Comparison of ENCODE assay signal across 26 mouse cellular contexts in genomic region chr7:28850642-28851041, GRCm38 (mm10). TPM values are rescaled to one million over a fixed set of nuclear protein-coding genes. Genes with fewer than 3 reads are reported as not detected.
DNase-seq lines count a peak whose midpoint lies in the region; ATAC-seq and TF ChIP-seq lines count a peak whose summit lies in the region.
"Had no signal": no experiment of that assay in that cellular context is flagged by ENCODE, and none has a peak within 500 bp of the region (broad histone marks: within the 10 kb centered on the region; RNA-seq: fewer than 3 reads in every experiment).

No protein-coding gene starts in this region.

- H3K4me2 ChIP-seq in embryonic facial prominence, embryonic 14.5 days (ENCODE audit: low read depth, low read length), result no peak overlapping the region
- no peak overlapping the region for H3K4me2 ChIP-seq in embryonic facial prominence, embryonic 15.5 days (replicated peaks)
- H3K4me2 ChIP-seq in limb, embryonic 14.5 days (replicated peaks; ENCODE audit: low read depth, low read length, severe bottlenecking), result no peak overlapping the region
- H3K4me2 ChIP-seq in stomach, embryonic 16.5 days (ENCODE audit: low read depth, low read length), result no peak overlapping the region
- H3K4me2 ChIP-seq in hindbrain, postnatal 0 days (ENCODE audit: low read depth, low read length), result no peak overlapping the region
- H3K4me2 ChIP-seq: forebrain, embryonic 12.5 days had no signal

- WGBS in embryonic facial prominence, embryonic 14.5 days, result 81% methylated on average over 4 of the region's 4 CpGs
- 76% methylated on average over 4 of the region's 4 CpGs for WGBS in embryonic facial prominence, embryonic 15.5 days
- WGBS in limb, embryonic 14.5 days, result 80% methylated on average over 4 of the region's 4 CpGs
- 72% methylated on average over 4 of the region's 4 CpGs for WGBS in stomach, embryonic 16.5 days
- 83% methylated on average over 4 of the region's 4 CpGs for WGBS in hindbrain, postnatal 0 days

- no peaks in the 10 kb centered on the region for H3K9me3 ChIP-seq in embryonic facial prominence, embryonic 14.5 days (ENCODE audit: control insufficient read depth, low read length)
- H3K9me3 ChIP-seq in embryonic facial prominence, embryonic 15.5 days (replicated peaks), result no peaks in the 10 kb centered on the region
- no peaks in the 10 kb centered on the region for H3K9me3 ChIP-seq in limb, embryonic 14.5 days (ENCODE audit: control insufficient read depth, low read length)
- H3K9me3 ChIP-seq in stomach, embryonic 16.5 days (replicated peaks; ENCODE audit: control insufficient read depth, low read length), result no peaks in the 10 kb centered on the region
- no peaks in the 10 kb centered on the region for H3K9me3 ChIP-seq in hindbrain, postnatal 0 days (ENCODE audit: low read length)

- H3K9ac ChIP-seq in embryonic facial prominence, embryonic 14.5 days (ENCODE audit: low read depth, low read length), result no peak overlapping the region
- H3K9ac ChIP-seq in embryonic facial prominence, embryonic 15.5 days, result no peak overlapping the region
- 0 out of 2 replicates have a peak overlapping the region, but pooled peaks have one; percentile 28 for H3K9ac ChIP-seq in limb, embryonic 14.5 days (ENCODE audit: low read depth, low read length, severe bottlenecking)
- peak overlapping the region; percentile 63 for H3K9ac ChIP-seq in stomach, embryonic 16.5 days (ENCODE audit: low read length)
- no peak overlapping the region for H3K9ac ChIP-seq in hindbrain, postnatal 0 days (replicated peaks; ENCODE audit: low read length)
- H3K9ac ChIP-seq: forebrain, embryonic 12.5 days; liver, embryonic 14.5 days had no signal

- no peak overlapping the region for H3K4me3 ChIP-seq in embryonic facial prominence, embryonic 14.5 days (ENCODE audit: low read depth, low read length)
- no peak overlapping the region for H3K4me3 ChIP-seq in embryonic facial prominence, embryonic 15.5 days (replicated peaks)
- H3K4me3 ChIP-seq in limb, embryonic 14.5 days (replicated peaks; ENCODE audit: low read length), result no peak overlapping the region
- H3K4me3 ChIP-seq in stomach, embryonic 16.5 days (replicated peaks; ENCODE audit: low read length), result no peak overlapping the region
- H3K4me3 ChIP-seq in hindbrain, postnatal 0 days (ENCODE audit: low read length), result no peak overlapping the region
- H3K4me3 ChIP-seq: erythroblast, embryonic 14.5 days; forebrain, embryonic 12.5 days; hindbrain, embryonic 10.5 days had no signal

- H3K36me3 ChIP-seq in embryonic facial prominence, embryonic 14.5 days (ENCODE audit: control insufficient read depth, insufficient read depth, low read length), result no peaks in the 10 kb centered on the region
- no peaks in the 10 kb centered on the region for H3K36me3 ChIP-seq in embryonic facial prominence, embryonic 15.5 days
- no peaks in the 10 kb centered on the region for H3K36me3 ChIP-seq in limb, embryonic 14.5 days (ENCODE audit: control insufficient read depth, insufficient read depth, low read length)
- no peaks in the 10 kb centered on the region for H3K36me3 ChIP-seq in stomach, embryonic 16.5 days (ENCODE audit: control insufficient read depth, insufficient read depth, low read length)
- H3K36me3 ChIP-seq in hindbrain, postnatal 0 days (ENCODE audit: insufficient read depth, low read length), result no peaks in the 10 kb centered on the region
- H3K36me3 ChIP-seq: forebrain, embryonic 12.5 days; hindbrain, embryonic 10.5 days had no signal

- no peaks in the 10 kb centered on the region for H3K27me3 ChIP-seq in embryonic facial prominence, embryonic 14.5 days (replicated peaks; ENCODE audit: control insufficient read depth, insufficient read depth, low read length)
- no peaks in the 10 kb centered on the region for H3K27me3 ChIP-seq in embryonic facial prominence, embryonic 15.5 days
- H3K27me3 ChIP-seq in limb, embryonic 14.5 days (ENCODE audit: control insufficient read depth, insufficient read depth, low read length), result no peaks in the 10 kb centered on the region
- no peaks in the 10 kb centered on the region for H3K27me3 ChIP-seq in stomach, embryonic 16.5 days (ENCODE audit: control insufficient read depth, insufficient read depth, low read length)
- H3K27me3 ChIP-seq in hindbrain, postnatal 0 days (ENCODE audit: insufficient read depth, low read length), result no peaks in the 10 kb centered on the region
- H3K27me3 ChIP-seq: forebrain, embryonic 12.5 days had no signal

- no peak for TF ChIP-seq CTCF in hindbrain, postnatal 0 days (IDR thresholded peaks at IDR 0.05; ENCODE audit: low read depth)

- no peak for DNase-seq in embryonic facial prominence, embryonic 14.5 days (ENCODE audit: low spot score)
- DNase-seq in limb, embryonic 14.5 days (ENCODE audit: low spot score), result no peak
- no peak for DNase-seq in hindbrain, postnatal 0 days (ENCODE audit: low spot score)
- DNase-seq in adrenal gland, postnatal 14 days, result no peak
- DNase-seq: adrenal gland, adult 2 months; B cell, adult 2 months; cerebellum, adult 2 months; cerebellum, postnatal 14 days; gastrocnemius, postnatal 10 days; heart, postnatal 14 days; kidney, adult 11 months; layer of hippocampus, adult 9-11 months; liver; lung, adult 2 months; lung, postnatal 10 days; midbrain, embryonic 14.5 days; thymus, postnatal 4 days had no signal

- H3K4me1 ChIP-seq in embryonic facial prominence, embryonic 14.5 days (ENCODE audit: control insufficient read depth, insufficient read depth, low read length), result peaks cover 5% of the 10 kb centered on the region; the same call in 1 of the 2 replicates
- H3K4me1 ChIP-seq in embryonic facial prominence, embryonic 15.5 days, result peaks cover 14% of the 10 kb centered on the region
- peaks cover 14% of the 10 kb centered on the region for H3K4me1 ChIP-seq in limb, embryonic 14.5 days (ENCODE audit: control insufficient read depth, insufficient read depth, low read length)
- H3K4me1 ChIP-seq in stomach, embryonic 16.5 days (ENCODE audit: control insufficient read depth, insufficient read depth, low read length), result peaks cover 9% of the 10 kb centered on the region; the same call in 1 of the 2 replicates
- H3K4me1 ChIP-seq in hindbrain, postnatal 0 days (ENCODE audit: insufficient read depth, low read length), result no peaks in the 10 kb centered on the region
- H3K4me1 ChIP-seq: forebrain, embryonic 12.5 days had no signal

- 0 out of 2 replicates have a peak overlapping the region, but pooled peaks have one; percentile 15 for H3K27ac ChIP-seq in embryonic facial prominence, embryonic 14.5 days (replicated peaks; ENCODE audit: low read depth, low read length)
- H3K27ac ChIP-seq in embryonic facial prominence, embryonic 15.5 days (replicated peaks), result peak overlapping the region; percentile 80; the same call in 1 of the 2 replicates
- peak overlapping the region; percentile 67; the same call in 1 of the 2 replicates for H3K27ac ChIP-seq in limb, embryonic 14.5 days (replicated peaks; ENCODE audit: low read depth, low read length)
- H3K27ac ChIP-seq in stomach, embryonic 16.5 days (ENCODE audit: low read length), result peak overlapping the region; percentile 87
- no peak overlapping the region for H3K27ac ChIP-seq in hindbrain, postnatal 0 days
- H3K27ac ChIP-seq: forebrain, embryonic 12.5 days; liver, embryonic 14.5 days; macrophage had no signal

- no peak for ATAC-seq in embryonic facial prominence, embryonic 14.5 days (ENCODE audit: low read depth)
- ATAC-seq in embryonic facial prominence, embryonic 15.5 days (ENCODE audit: insufficient number of reproducible peaks, low FRiP score, low TSS enrichment, low read depth), result no peak
- ATAC-seq in limb, embryonic 14.5 days (ENCODE audit: low FRiP score, low read depth), result no peak
- no peak for ATAC-seq in stomach, embryonic 16.5 days (ENCODE audit: insufficient read depth, low FRiP score)
- ATAC-seq in hindbrain, postnatal 0 days, result no peak
- ATAC-seq: hindbrain, embryonic 16.5 days had no signal

- TF ChIP-seq POLR2A in limb, embryonic 14.5 days (IDR thresholded peaks at IDR 0.05; ENCODE audit: borderline replicate concordance, extremely low read depth, insufficient read depth, insufficient read length), result no peak

RNA-seq across cellular contexts. Expression of gene Lgals7, which starts 13.0 kb away (rescaled TPM):
- 27.3 and 53.0 TPM in 2 replicates for polyA plus RNA-seq in embryonic facial prominence, embryonic 14.5 days (2014; fragmentation: Nextera tagmentation; extraction: Ambion mirVana)
- polyA plus RNA-seq in embryonic facial prominence, embryonic 15.5 days (2015; fragmentation: Nextera tagmentation; extraction: Ambion mirVana), result 187 and 265 TPM in 2 replicates
- polyA plus RNA-seq in limb, embryonic 14.5 days (2012; rRNA removed), result 198 and 208 TPM in 2 replicates
- 37.9 and 48.4 TPM in 2 replicates for polyA plus RNA-seq in limb, embryonic 14.5 days (2014; fragmentation: Nextera tagmentation; extraction: Ambion mirVana)
- 5.8 and 9.9 TPM in 2 replicates for polyA plus RNA-seq in stomach, embryonic 16.5 days (2015; fragmentation: Nextera tagmentation; extraction: Ambion mirVana)
- total RNA-seq in hindbrain, postnatal 0 days (2014; rRNA removed), result 1.1 TPM in 1 of 2 replicates, not detected in the other
- 3.7 and 5.0 TPM in 2 replicates for polyA plus RNA-seq in hindbrain, postnatal 0 days (2015; fragmentation: Nextera tagmentation; extraction: Ambion mirVana)
- total RNA-seq in adrenal gland, postnatal 14 days (2021), result 1.1 TPM in 1 of 2 replicates, not detected in the other
- total RNA-seq: monocyte, adult 5-6 weeks had no signal
- polyA plus RNA-seq: cerebellum, adult 2 months; erythroblast, embryonic 14.5 days; macrophage had no signal

RNA-seq across cellular contexts. Expression of gene Lgals4, which starts 17.0 kb away (rescaled TPM):
- polyA plus RNA-seq in embryonic facial prominence, embryonic 14.5 days (2014; fragmentation: Nextera tagmentation; extraction: Ambion mirVana), result 3.4 and 4.1 TPM in 2 replicates
- polyA plus RNA-seq in embryonic facial prominence, embryonic 15.5 days (2015; fragmentation: Nextera tagmentation; extraction: Ambion mirVana), result 15.4 and 18.0 TPM in 2 replicates
- 17.9 and 18.0 TPM in 2 replicates for polyA plus RNA-seq in limb, embryonic 14.5 days (2012; rRNA removed)
- 5.9 and 7.0 TPM in 2 replicates for polyA plus RNA-seq in limb, embryonic 14.5 days (2014; fragmentation: Nextera tagmentation; extraction: Ambion mirVana)
- 353 and 382 TPM in 2 replicates for polyA plus RNA-seq in stomach, embryonic 16.5 days (2015; fragmentation: Nextera tagmentation; extraction: Ambion mirVana)
- total RNA-seq in hindbrain, postnatal 0 days (2014; rRNA removed), result 0.47 and 8.4 TPM in 2 replicates
- 5.0 and 5.8 TPM in 2 replicates for polyA plus RNA-seq in hindbrain, postnatal 0 days (2015; fragmentation: Nextera tagmentation; extraction: Ambion mirVana)
- total RNA-seq in adrenal gland, postnatal 14 days (2021), result 18.7 and 32.4 TPM in 2 replicates

RNA-seq across cellular contexts. Expression of gene Ech1, which starts 25.6 kb away (rescaled TPM):
- polyA plus RNA-seq in embryonic facial prominence, embryonic 14.5 days (2014; fragmentation: Nextera tagmentation; extraction: Ambion mirVana), result 183 and 202 TPM in 2 replicates
- 226 and 231 TPM in 2 replicates for polyA plus RNA-seq in embryonic facial prominence, embryonic 15.5 days (2015; fragmentation: Nextera tagmentation; extraction: Ambion mirVana)
- polyA plus RNA-seq in limb, embryonic 14.5 days (2012; rRNA removed), result 165 and 172 TPM in 2 replicates
- polyA plus RNA-seq in limb, embryonic 14.5 days (2014; fragmentation: Nextera tagmentation; extraction: Ambion mirVana), result 176 and 200 TPM in 2 replicates
- 227 and 230 TPM in 2 replicates for polyA plus RNA-seq in stomach, embryonic 16.5 days (2015; fragmentation: Nextera tagmentation; extraction: Ambion mirVana)
- 95.5 and 131 TPM in 2 replicates for total RNA-seq in hindbrain, postnatal 0 days (2014; rRNA removed)
- polyA plus RNA-seq in hindbrain, postnatal 0 days (2015; fragmentation: Nextera tagmentation; extraction: Ambion mirVana), result 122 and 127 TPM in 2 replicates
- 1,138 and 1,196 TPM in 2 replicates for total RNA-seq in adrenal gland, postnatal 14 days (2021)

RNA-seq across cellular contexts. Expression of gene Capn12, which starts 30.6 kb away (rescaled TPM):
- 0.58 and 0.72 TPM in 2 replicates for polyA plus RNA-seq in embryonic facial prominence, embryonic 14.5 days (2014; fragmentation: Nextera tagmentation; extraction: Ambion mirVana)
- 1.1 and 1.4 TPM in 2 replicates for polyA plus RNA-seq in embryonic facial prominence, embryonic 15.5 days (2015; fragmentation: Nextera tagmentation; extraction: Ambion mirVana)
- polyA plus RNA-seq in limb, embryonic 14.5 days (2012; rRNA removed), result 0.19 and 0.25 TPM in 2 replicates
- 0.58 and 0.94 TPM in 2 replicates for polyA plus RNA-seq in limb, embryonic 14.5 days (2014; fragmentation: Nextera tagmentation; extraction: Ambion mirVana)
- 0.56 and 0.59 TPM in 2 replicates for polyA plus RNA-seq in stomach, embryonic 16.5 days (2015; fragmentation: Nextera tagmentation; extraction: Ambion mirVana)
- total RNA-seq in hindbrain, postnatal 0 days (2014; rRNA removed), result 0.07 TPM in 1 of 2 replicates, not detected in the other
- 0.53 and 0.62 TPM in 2 replicates for polyA plus RNA-seq in hindbrain, postnatal 0 days (2015; fragmentation: Nextera tagmentation; extraction: Ambion mirVana)
- total RNA-seq in adrenal gland, postnatal 14 days (2021), result 0.19 and 0.60 TPM in 2 replicates
- total RNA-seq: monocyte, adult 5-6 weeks had no signal
- polyA plus RNA-seq: erythroblast, embryonic 14.5 days; hindbrain, embryonic 10.5 days had no signal

RNA-seq across cellular contexts. Expression of gene Hnrnpl, which starts 42.3 kb away (rescaled TPM):
- 180 and 182 TPM in 2 replicates for polyA plus RNA-seq in embryonic facial prominence, embryonic 14.5 days (2014; fragmentation: Nextera tagmentation; extraction: Ambion mirVana)
- polyA plus RNA-seq in embryonic facial prominence, embryonic 15.5 days (2015; fragmentation: Nextera tagmentation; extraction: Ambion mirVana), result 211 and 225 TPM in 2 replicates
- polyA plus RNA-seq in limb, embryonic 14.5 days (2012; rRNA removed), result 525 and 571 TPM in 2 replicates
- 208 and 225 TPM in 2 replicates for polyA plus RNA-seq in limb, embryonic 14.5 days (2014; fragmentation: Nextera tagmentation; extraction: Ambion mirVana)
- polyA plus RNA-seq in stomach, embryonic 16.5 days (2015; fragmentation: Nextera tagmentation; extraction: Ambion mirVana), result 170 and 200 TPM in 2 replicates
- total RNA-seq in hindbrain, postnatal 0 days (2014; rRNA removed), result 233 and 275 TPM in 2 replicates
- 179 and 191 TPM in 2 replicates for polyA plus RNA-seq in hindbrain, postnatal 0 days (2015; fragmentation: Nextera tagmentation; extraction: Ambion mirVana)
- total RNA-seq in adrenal gland, postnatal 14 days (2021), result 423 and 480 TPM in 2 replicates

Comparison
In these comparisons a context has a peak if more than half of its experiments do, and no peak if none do; other contexts are left out.
1. H3K9ac ChIP-seq: peak in limb, embryonic 14.5 days (single experiment) and stomach, embryonic 16.5 days (single experiment); none in embryonic facial prominence, embryonic 14.5 days (single experiment), embryonic facial prominence, embryonic 15.5 days (single experiment) and hindbrain, postnatal 0 days (single experiment).
2. RNA of gene Lgals4, which starts 17.0 kb away (polyA plus RNA-seq): 353 to 382 TPM in stomach, embryonic 16.5 days; 15.4 to 18.0 TPM in embryonic facial prominence, embryonic 15.5 days, 5.9 to 18.0 TPM in limb, embryonic 14.5 days, 5.0 to 5.8 TPM in hindbrain, postnatal 0 days and 3.4 to 4.1 TPM in embryonic facial prominence, embryonic 14.5 days; every median in the first group is over 10 times any median in the second.